Mouse (Mus musculus): ENCODE measurements at regions not wholly inside any gene's neighbourhood (a gene's known extent, or its start where the extent isn't known, plus 50 kb on each side); places are given as distances from the start of the nearest gene placed in this dataset.

GRCm38 (mm10) chr14:99430323-99430722 lies 131.8 kb downstream of the Klf5 start:
- TF ChIP-seq CTCF (IDR thresholded peaks at IDR 0.05; ENCODE audit: low read depth), result no peak
- no peak for TF ChIP-seq EP300 (IDR thresholded peaks at IDR 0.05; ENCODE audit: low read depth)

All from heart, postnatal 0 days (tissue).